Mouse (Mus musculus): Measurements from ENCODE around the gene Plpp1. TPM values are rescaled to one million over a fixed set of nuclear protein-coding genes. Genes with fewer than 3 reads are reported as not detected.
A peak's percentile ranks its signal among the peaks of the same experiment; 100 is the strongest.

Gene Plpp1
- polyA plus RNA-seq, 1 experiment from 2014 or later: 61.9 TPM

GRCm38 (mm10) chr13:112871500-112872266 lies 71.1 kb downstream of the Plpp1 start:
- Histone ChIP-seq H3K27ac (ENCODE audit: low read depth, low read length) (no peak overlapping the region), H3K4me2 (replicated peaks; ENCODE audit: low read depth, low read length) (no peak overlapping the region), H3K36me3 (ENCODE audit: control insufficient read depth, insufficient read depth, low read length) (peaks cover 87% of the 10 kb centered on the region), H3K4me3 (ENCODE audit: low read length) (no peak overlapping the region), H3K9ac (ENCODE audit: low read depth, low read length) (no peak overlapping the region), H3K27me3 (ENCODE audit: control insufficient read depth, insufficient read depth, low read length) (no peaks in the 10 kb centered on the region), H3K4me1 (ENCODE audit: control insufficient read depth, insufficient read depth, low read length) (no peaks in the 10 kb centered on the region), H3K9me3 (ENCODE audit: control insufficient read depth, low read length) (no peaks in the 10 kb centered on the region)
- ATAC-seq (ENCODE audit: low FRiP score, low TSS enrichment): no peak
- 81% methylated on average over 17 of the region's 17 CpGs for WGBS

- H3K36me3 ChIP-seq (ENCODE audit: control insufficient read depth, insufficient read depth, low read length): peaks cover 73% of the 10 kb centered on the region
- WGBS: 57% methylated on average over 12 of the region's 12 CpGs
- H3K27ac ChIP-seq (ENCODE audit: low read depth, low read length): no peak overlapping the region
- H3K4me2 ChIP-seq (replicated peaks; ENCODE audit: low read depth, low read length): no peak overlapping the region
- H3K27me3 ChIP-seq (ENCODE audit: control insufficient read depth, insufficient read depth, low read length): no peaks in the 10 kb centered on the region
- H3K9ac ChIP-seq (ENCODE audit: low read depth, low read length): no peak overlapping the region
- H3K9me3 ChIP-seq (ENCODE audit: control insufficient read depth, low read length): no peaks in the 10 kb centered on the region
- peak; percentile 55; the same call in 1 of the 2 replicates for ATAC-seq (ENCODE audit: low FRiP score, low TSS enrichment)
- H3K4me1 ChIP-seq (ENCODE audit: control insufficient read depth, insufficient read depth, low read length): no peaks in the 10 kb centered on the region
- H3K4me3 ChIP-seq (ENCODE audit: low read length): no peak overlapping the region
These were observed 86.6 kb downstream of the Plpp1 start for GRCm38 (mm10) chr13:112887234-112887633.

- ATAC-seq (ENCODE audit: low FRiP score, low TSS enrichment): no peak
- Histone ChIP-seq H3K9me3 (ENCODE audit: control insufficient read depth, low read length) (no peaks in the 10 kb centered on the region), H3K36me3 (ENCODE audit: control insufficient read depth, insufficient read depth, low read length) (peaks cover 71% of the 10 kb centered on the region), H3K4me2 (replicated peaks; ENCODE audit: low read depth, low read length) (no peak overlapping the region), H3K27ac (ENCODE audit: low read depth, low read length) (no peak overlapping the region), H3K9ac (ENCODE audit: low read depth, low read length) (no peak overlapping the region), H3K4me3 (ENCODE audit: low read length) (no peak overlapping the region), H3K27me3 (ENCODE audit: control insufficient read depth, insufficient read depth, low read length) (no peaks in the 10 kb centered on the region), H3K4me1 (ENCODE audit: control insufficient read depth, insufficient read depth, low read length) (no peaks in the 10 kb centered on the region)
- WGBS: 76% methylated on average over 3 of the region's 3 CpGs
These were observed 101.6 kb downstream of the Plpp1 start for GRCm38 (mm10) chr13:112902176-112902575.

DNA sequence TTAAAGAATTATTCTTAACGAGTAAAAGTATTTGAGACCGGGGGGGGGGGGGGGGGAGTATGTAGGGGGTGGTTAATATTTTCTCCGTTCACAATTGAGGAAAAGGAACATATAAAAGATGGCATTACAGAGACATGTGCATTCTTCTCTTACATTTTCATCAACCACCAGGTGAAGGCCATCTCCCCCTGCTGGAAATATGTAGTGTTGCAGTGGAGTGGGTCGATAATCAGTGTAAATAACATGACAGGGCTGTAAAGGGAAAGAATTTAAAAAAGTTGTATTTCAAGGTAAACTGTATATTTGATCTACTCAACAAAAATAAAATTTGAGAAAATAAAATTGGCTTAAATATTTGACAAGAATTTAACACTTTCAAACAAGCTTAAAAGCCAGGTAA lies 109.1 kb downstream of the Plpp1 start:
- H3K9me3 ChIP-seq (ENCODE audit: control insufficient read depth, low read length): no peaks in the 10 kb centered on the region
- H3K4me1 ChIP-seq (ENCODE audit: control insufficient read depth, insufficient read depth, low read length): no peaks in the 10 kb centered on the region
- no peak for ATAC-seq (ENCODE audit: low FRiP score, low TSS enrichment)
- WGBS: 64% methylated on average over 4 of the region's 4 CpGs
- H3K4me2 ChIP-seq (replicated peaks; ENCODE audit: low read depth, low read length): no peak overlapping the region
- no peak overlapping the region for H3K4me3 ChIP-seq (ENCODE audit: low read length)
- no peak overlapping the region for H3K27ac ChIP-seq (ENCODE audit: low read depth, low read length)
- no peaks in the 10 kb centered on the region for H3K27me3 ChIP-seq (ENCODE audit: control insufficient read depth, insufficient read depth, low read length)
- H3K9ac ChIP-seq (ENCODE audit: low read depth, low read length): no peak overlapping the region
- peaks cover 58% of the 10 kb centered on the region for H3K36me3 ChIP-seq (ENCODE audit: control insufficient read depth, insufficient read depth, low read length)

GRCm38 (mm10) chr13:112910434-112910833 lies 109.8 kb downstream of the Plpp1 start:
- 89% methylated on average over 4 of the region's 4 CpGs for WGBS
- H3K27me3 ChIP-seq (ENCODE audit: control insufficient read depth, insufficient read depth, low read length): no peaks in the 10 kb centered on the region
- H3K36me3 ChIP-seq (ENCODE audit: control insufficient read depth, insufficient read depth, low read length): peaks cover 53% of the 10 kb centered on the region
- H3K27ac ChIP-seq (ENCODE audit: low read depth, low read length): no peak overlapping the region
- no peaks in the 10 kb centered on the region for H3K4me1 ChIP-seq (ENCODE audit: control insufficient read depth, insufficient read depth, low read length)
- H3K9ac ChIP-seq (ENCODE audit: low read depth, low read length): no peak overlapping the region
- no peak for ATAC-seq (ENCODE audit: low FRiP score, low TSS enrichment)
- H3K4me3 ChIP-seq (ENCODE audit: low read length): no peak overlapping the region
- no peak overlapping the region for H3K4me2 ChIP-seq (replicated peaks; ENCODE audit: low read depth, low read length)
- no peaks in the 10 kb centered on the region for H3K9me3 ChIP-seq (ENCODE audit: control insufficient read depth, low read length)

Other genes starting within 250 kb of the Plpp1 start
- 0.09 TPM in 1 of 2 replicates, not detected in the other for gene Il31ra, start 206.4 kb upstream of the Plpp1 start, polyA plus RNA-seq (2014; fragmentation: Nextera tagmentation; extraction: Ambion mirVana)
- gene Ddx4, start 148.3 kb upstream of the Plpp1 start, polyA plus RNA-seq (2014; fragmentation: Nextera tagmentation; extraction: Ambion mirVana): 0.31 and 0.84 TPM in 2 replicates
- gene Slc38a9, start 140.0 kb upstream of the Plpp1 start, polyA plus RNA-seq (2014; fragmentation: Nextera tagmentation; extraction: Ambion mirVana): 13.1 and 14.2 TPM in 2 replicates
- 60.5 and 86.4 TPM in 2 replicates for gene Mtrex, start 126.6 kb downstream of the Plpp1 start, polyA plus RNA-seq (2014; fragmentation: Nextera tagmentation; extraction: Ambion mirVana)
- 14.7 and 24.8 TPM in 2 replicates for gene Dhx29, start 126.7 kb downstream of the Plpp1 start, polyA plus RNA-seq (2014; fragmentation: Nextera tagmentation; extraction: Ambion mirVana)
- 0.17 and 0.55 TPM in 2 replicates for gene Ccno, start 187.0 kb downstream of the Plpp1 start, polyA plus RNA-seq (2014; fragmentation: Nextera tagmentation; extraction: Ambion mirVana)
- gene Mcidas, start 193.1 kb downstream of the Plpp1 start, polyA plus RNA-seq (2014; fragmentation: Nextera tagmentation; extraction: Ambion mirVana): not detected in 2 replicates
- gene Cdc20b, start 234.3 kb downstream of the Plpp1 start, polyA plus RNA-seq (2014; fragmentation: Nextera tagmentation; extraction: Ambion mirVana): not detected in 2 replicates
- gene Gpx8, start 245.6 kb downstream of the Plpp1 start, polyA plus RNA-seq (2014; fragmentation: Nextera tagmentation; extraction: Ambion mirVana): 142 and 204 TPM in 2 replicates